Mouse (Mus musculus): ENCODE results near the gene Crb2.

GRCm38 (mm10) chr2:37766027-37766761, 9.9 kb upstream of the Crb2 start:
- TF ChIP-seq ZKSCAN1 (IDR thresholded peaks at IDR 0.05; ENCODE audit: borderline replicate concordance, low read depth, low read length) (no peak), MYC (IDR thresholded peaks at IDR 0.05; ENCODE audit: low read depth, low read length) (no peak), CTCF (conservative IDR thresholded peaks at IDR 0.05 in 1 of 2, IDR thresholded peaks at IDR 0.05 in 1 of 2; ENCODE audit: low read depth in 2 of 2, low read length in 2 of 2) (no peak), RCOR1 (conservative IDR thresholded peaks at IDR 0.05; ENCODE audit: low read depth, low read length) (no peak), POLR2A (IDR thresholded peaks at IDR 0.05; ENCODE audit: low read depth, low read length) (no peak), ZNF384 (IDR thresholded peaks at IDR 0.05; ENCODE audit: low read depth, low read length) (no peak)

All from CH12.LX (cell line).